Mouse (Mus musculus) liver, embryonic 13.5 days (tissue): ENCODE data around the gene Susd2. TPM values are rescaled to one million over a fixed set of nuclear protein-coding genes. Genes with fewer than 3 reads are reported as not detected.

ENCODE experiments used
- ATAC-seq: fragments of 200-750 bp; cut with Nextera tagmentation; 2 replicates; pipeline ENCODE4 v1.8.0; 2017; ENCODE audit warnings: low read depth, mild to moderate bottlenecking, moderate number of reproducible peaks, moderate library complexity
- DNase-seq: peaks from one replicate; pipeline ENCODE4 v3.0.0; 2022
- H3K27ac ChIP-seq: fragments of 300-500 bp; sonication (generic); 2 replicates; pipeline ENCODE4 v1.5.1; 2015; ENCODE audit warnings: moderate library complexity, mild to moderate bottlenecking, inconsistent platforms
- H3K27me3 ChIP-seq: fragments of 300-500 bp; sonication (generic); 2 replicates; pipeline ENCODE4 v1.6.1; 2015; ENCODE audit warnings: mild to moderate bottlenecking, inconsistent platforms
- H3K36me3 ChIP-seq: fragments of 300-500 bp; sonication (generic); 2 replicates; pipeline ENCODE4 v1.6.1; 2015; ENCODE audit warnings: mild to moderate bottlenecking, inconsistent platforms
- H3K4me1 ChIP-seq: fragments of 300-500 bp; sonication (generic); replicated peaks from 2 replicates; pipeline ENCODE4 v1.6.1; 2015; ENCODE audit warnings: inconsistent platforms
- H3K4me2 ChIP-seq: fragments of 300-500 bp; sonication (generic); 2 replicates; pipeline ENCODE4 v1.6.1; 2015; ENCODE audit warnings: inconsistent platforms, mild to moderate bottlenecking, moderate library complexity
- H3K4me3 ChIP-seq: fragments of 300-500 bp; sonication (generic); replicated peaks from 2 replicates; pipeline ENCODE4 v1.5.1; 2015; ENCODE audit warnings: mild to moderate bottlenecking, inconsistent platforms
- H3K9ac ChIP-seq: fragments of 300-500 bp; sonication (generic); 2 replicates; pipeline ENCODE4 v1.6.1; 2015; ENCODE audit warnings: mild to moderate bottlenecking, inconsistent platforms
- H3K9me3 ChIP-seq: fragments of 300-500 bp; sonication (generic); replicated peaks from 2 replicates; pipeline ENCODE4 v1.6.1; 2016; ENCODE audit warnings: inconsistent platforms
- WGBS: fragments of 180-500 bp; shearing (Covaris S2); methylation state at CpG from one replicate; pipeline ENCODE4 v1.1.7; 2015; ENCODE audit not compliant: insufficient replicate concordance; 5-methylcytosine and 5-hydroxymethylcytosine counted together
- polyA plus RNA-seq: library from polyadenylated mRNA; unstranded; fragments of >200 nt; fragmentation: Nextera tagmentation; extraction: Ambion mirVana; gene quantifications from 2 replicates; pipeline ENCODE4 v1.2.1, GENCODE M21; 2015

Gene Susd2
- polyA plus RNA-seq, 1 experiment from 2014 or later, result 1.0 TPM

- Histone ChIP-seq H3K9ac (no peak overlapping the region), H3K27me3 (no peaks in the 10 kb centered on the region), H3K4me2 (no peak overlapping the region), H3K4me1 (no peaks in the 10 kb centered on the region), H3K36me3 (peaks cover 92% of the 10 kb centered on the region), H3K27ac (no peak overlapping the region), H3K9me3 (no peaks in the 10 kb centered on the region), H3K4me3 (no peak overlapping the region)
- DNase-seq (no peak), ATAC-seq (no peak)
- 88% methylated on average over 16 of the region's 16 CpGs for WGBS
Observed at GRCm38 (mm10) chr10:75651381-75652068, 7.7 kb upstream of the Susd2 start.

- no peak overlapping the region for H3K27ac ChIP-seq
- H3K4me3 ChIP-seq, result no peak overlapping the region
- peaks cover 91% of the 10 kb centered on the region for H3K36me3 ChIP-seq
- no peak overlapping the region for H3K9ac ChIP-seq
- DNase-seq (no peak), ATAC-seq (no peak)
- 74% methylated on average over 6 of the region's 6 CpGs for WGBS
- H3K4me1 ChIP-seq, result no peaks in the 10 kb centered on the region
- H3K9me3 ChIP-seq, result no peaks in the 10 kb centered on the region
- no peak overlapping the region for H3K4me2 ChIP-seq
- H3K27me3 ChIP-seq, result no peaks in the 10 kb centered on the region
Observed at GRCm38 (mm10) chr10:75650306-75650902, 6.6 kb upstream of the Susd2 start.

GRCm38 (mm10) chr10:75649406-75649995 is 5.7 kb upstream of the Susd2 start:
- Histone ChIP-seq H3K4me1 (peaks cover under 1% of the 10 kb centered on the region; the same call in 1 of the 2 replicates), H3K27ac (no peak overlapping the region), H3K9ac (no peak overlapping the region), H3K27me3 (no peaks in the 10 kb centered on the region), H3K9me3 (no peaks in the 10 kb centered on the region), H3K4me2 (no peak overlapping the region), H3K4me3 (no peak overlapping the region), H3K36me3 (peaks cover 82% of the 10 kb centered on the region)
- 84% methylated on average over 4 of the region's 4 CpGs for WGBS
- DNase-seq, result no peak
- ATAC-seq, result no peak

- no peak for ATAC-seq
- no peaks in the 10 kb centered on the region for H3K27me3 ChIP-seq
- WGBS, result 82% methylated on average over 7 of the region's 7 CpGs
- H3K4me3 ChIP-seq, result no peak overlapping the region
- H3K36me3 ChIP-seq, result peaks cover 78% of the 10 kb centered on the region
- H3K4me1 ChIP-seq, result peaks cover 5% of the 10 kb centered on the region
- no peak overlapping the region for H3K9ac ChIP-seq
- no peak for DNase-seq
- H3K9me3 ChIP-seq, result no peaks in the 10 kb centered on the region
- no peak overlapping the region for H3K27ac ChIP-seq
- no peak overlapping the region for H3K4me2 ChIP-seq
Observed at GRCm38 (mm10) chr10:75649001-75649400, 5.2 kb upstream of the Susd2 start.

- 81% methylated on average over 6 of the region's 6 CpGs for WGBS
- H3K36me3 ChIP-seq, result peaks cover 69% of the 10 kb centered on the region
Observed at GRCm38 (mm10) chr10:75648091-75648490, 4.3 kb upstream of the Susd2 start.

GRCm38 (mm10) chr10:75647362-75647761 is 3.6 kb upstream of the Susd2 start:
- H3K4me1 ChIP-seq, result peaks cover 21% of the 10 kb centered on the region
- H3K27ac ChIP-seq, result no peak overlapping the region
- H3K9ac ChIP-seq, result no peak overlapping the region
- no peaks in the 10 kb centered on the region for H3K27me3 ChIP-seq
- H3K4me2 ChIP-seq, result no peak overlapping the region
- ATAC-seq (no peak), DNase-seq (no peak)
- peaks cover 61% of the 10 kb centered on the region for H3K36me3 ChIP-seq
- no peaks in the 10 kb centered on the region for H3K9me3 ChIP-seq
- 84% methylated on average over 3 of the region's 3 CpGs for WGBS
- H3K4me3 ChIP-seq, result no peak overlapping the region

More at GRCm38 (mm10) chr10:75648091-75648490, 4.3 kb upstream of the Susd2 start:
- Histone ChIP-seq H3K9me3 (no peaks in the 10 kb centered on the region), H3K4me1 (peaks cover 14% of the 10 kb centered on the region), H3K27ac (no peak overlapping the region), H3K4me3 (no peak overlapping the region), H3K9ac (no peak overlapping the region), H3K27me3 (no peaks in the 10 kb centered on the region), H3K4me2 (no peak overlapping the region)
- DNase-seq (no peak), ATAC-seq (no peak)

- H3K27me3 ChIP-seq, result no peaks in the 10 kb centered on the region
- ATAC-seq (no peak), DNase-seq (no peak)
- no peak overlapping the region for H3K4me3 ChIP-seq
- no peak overlapping the region for H3K9ac ChIP-seq
- H3K4me2 ChIP-seq, result no peak overlapping the region
- H3K9me3 ChIP-seq, result no peaks in the 10 kb centered on the region
- peaks cover 26% of the 10 kb centered on the region for H3K4me1 ChIP-seq
- no peak overlapping the region for H3K27ac ChIP-seq
- peaks cover 52% of the 10 kb centered on the region for H3K36me3 ChIP-seq
- 78% methylated on average over 6 of the region's 6 CpGs for WGBS
Observed at GRCm38 (mm10) chr10:75646406-75646805, 2.6 kb upstream of the Susd2 start.

- 89% methylated on average over 8 of the region's 8 CpGs for WGBS
- no peaks in the 10 kb centered on the region for H3K9me3 ChIP-seq
- H3K4me2 ChIP-seq, result no peak overlapping the region
- no peak overlapping the region for H3K9ac ChIP-seq
- peaks cover 44% of the 10 kb centered on the region for H3K36me3 ChIP-seq
- ATAC-seq (no peak), DNase-seq (no peak)
- H3K27ac ChIP-seq, result no peak overlapping the region; the same call in 1 of the 2 replicates
- no peak overlapping the region for H3K4me3 ChIP-seq
- H3K27me3 ChIP-seq, result no peaks in the 10 kb centered on the region
- H3K4me1 ChIP-seq, result peaks cover 26% of the 10 kb centered on the region
Observed at GRCm38 (mm10) chr10:75645616-75646015, 1.8 kb upstream of the Susd2 start.

GRCm38 (mm10) chr10:75642891-75643290 is 917 bp downstream of the Susd2 start:
- H3K9ac ChIP-seq, result peak overlapping the region; percentile 0; the same call in 1 of the 2 replicates

GRCm38 (mm10) chr10:75642436-75642835 is 1.4 kb downstream of the Susd2 start:
- 0 out of 2 replicates have a peak, but pooled peaks cover 2% of the 10 kb centered on the region for H3K27me3 ChIP-seq
- no peak overlapping the region for H3K9ac ChIP-seq
- ATAC-seq (no peak), DNase-seq (no peak)
- WGBS, result 72% methylated on average over 9 of the region's 9 CpGs
- H3K36me3 ChIP-seq, result peaks cover 12% of the 10 kb centered on the region
- H3K27ac ChIP-seq, result no peak overlapping the region
- H3K9me3 ChIP-seq, result no peaks in the 10 kb centered on the region
- H3K4me2 ChIP-seq, result no peak overlapping the region
- H3K4me1 ChIP-seq, result peaks cover 26% of the 10 kb centered on the region
- no peak overlapping the region for H3K4me3 ChIP-seq

More at GRCm38 (mm10) chr10:75642891-75643290, 917 bp downstream of the Susd2 start:
- H3K4me2 ChIP-seq, result no peak overlapping the region
- H3K27ac ChIP-seq, result no peak overlapping the region
- ATAC-seq, result no peak
- 78% methylated on average over 2 of the region's 2 CpGs for WGBS
- peaks cover 26% of the 10 kb centered on the region for H3K4me1 ChIP-seq
- H3K27me3 ChIP-seq, result 0 out of 2 replicates have a peak, but pooled peaks cover under 1% of the 10 kb centered on the region
- H3K36me3 ChIP-seq, result peaks cover 17% of the 10 kb centered on the region
- H3K4me3 ChIP-seq, result no peak overlapping the region
- DNase-seq, result no peak
- H3K9me3 ChIP-seq, result no peaks in the 10 kb centered on the region

- no peak overlapping the region for H3K27ac ChIP-seq
- no peak overlapping the region for H3K4me3 ChIP-seq
- H3K36me3 ChIP-seq, result peaks cover 12% of the 10 kb centered on the region
- ATAC-seq, result no peak
- H3K27me3 ChIP-seq, result 0 out of 2 replicates have a peak, but pooled peaks cover 2% of the 10 kb centered on the region
- peaks cover 26% of the 10 kb centered on the region for H3K4me1 ChIP-seq
- DNase-seq, result no peak
- H3K9ac ChIP-seq, result no peak overlapping the region
- 72% methylated on average over 7 of the region's 7 CpGs for WGBS
- no peaks in the 10 kb centered on the region for H3K9me3 ChIP-seq
- H3K4me2 ChIP-seq, result no peak overlapping the region
Observed at GRCm38 (mm10) chr10:75641721-75642222, 2.0 kb downstream of the Susd2 start.
